Mouse (Mus musculus): ENCODE results near the gene Khdc3. TPM values are rescaled to one million over a fixed set of nuclear protein-coding genes. Genes with fewer than 3 reads are reported as not detected.
A peak's percentile ranks its signal among the peaks of the same experiment; 100 is the strongest.
"Not testable (repeated sequence)": the region's sequence is repeated elsewhere in the genome, so short reads cannot be mapped to it uniquely, and the experiment has no call there.

Khdc3 gene
- polyA plus RNA-seq, 1 experiment from 2014 or later: not detected

DNA sequence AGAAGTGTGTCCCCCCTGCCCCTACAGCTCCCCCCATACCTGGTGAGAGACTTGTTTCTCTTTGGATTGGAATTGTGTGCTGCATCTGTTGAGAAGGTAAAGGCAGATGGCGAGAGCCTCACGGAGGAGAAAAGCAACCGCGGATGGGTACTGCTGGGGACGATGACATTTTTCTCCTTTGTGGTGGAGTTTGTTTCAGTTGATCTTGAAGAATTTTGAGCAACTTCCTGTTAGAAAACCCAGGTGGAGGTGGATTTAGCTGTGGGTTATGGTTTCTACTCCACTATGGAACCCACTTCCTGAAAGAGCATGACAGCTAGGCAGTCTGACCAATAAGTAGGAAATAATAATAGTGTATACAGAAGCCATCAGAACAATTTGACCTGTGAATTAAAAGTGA is 28.5 kb upstream of the Khdc3 start:
- H3K36me3 ChIP-seq (ENCODE audit: control insufficient read depth, insufficient read depth, low read length): no peaks in the 10 kb centered on the region
- H3K27me3 ChIP-seq (replicated peaks; ENCODE audit: control insufficient read depth, insufficient read depth, low read length): no peaks in the 10 kb centered on the region
- peaks cover 8% of the 10 kb centered on the region for H3K4me1 ChIP-seq (ENCODE audit: control insufficient read depth, insufficient read depth, low read length)
- H3K9me3 ChIP-seq (ENCODE audit: control insufficient read depth, low read length): no peaks in the 10 kb centered on the region
- H3K4me2 ChIP-seq (ENCODE audit: low read depth, low read length): no peak overlapping the region
- ATAC-seq: no peak
- H3K9ac ChIP-seq (ENCODE audit: low read depth, low read length): no peak overlapping the region
- WGBS: 89% methylated on average over 5 of the region's 5 CpGs
- no peak overlapping the region for H3K4me3 ChIP-seq (ENCODE audit: low read length)
- no peak overlapping the region for H3K27ac ChIP-seq (ENCODE audit: low read length)

DNA sequence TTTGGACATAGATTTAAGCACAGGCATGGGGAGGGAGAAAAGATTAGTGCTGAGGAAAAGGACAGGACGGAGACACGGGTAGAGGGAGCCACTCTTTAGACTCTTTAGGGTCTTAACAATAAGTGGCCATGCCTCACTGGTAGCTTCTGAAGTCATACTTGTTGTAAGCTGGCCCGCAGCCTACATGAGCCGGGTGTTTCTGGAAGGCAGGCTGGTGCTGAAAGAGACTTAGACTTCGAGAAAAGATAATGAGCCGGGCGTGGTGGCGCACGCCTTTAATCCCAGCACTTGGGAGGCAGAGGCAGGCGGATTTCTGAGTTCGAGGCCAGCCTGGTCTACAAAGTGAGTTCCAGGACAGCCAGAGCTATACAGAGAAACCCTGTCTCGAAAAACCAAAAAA is 22.3 kb upstream of the Khdc3 start:
- not testable (repeated sequence) for H3K9me3 ChIP-seq (ENCODE audit: control insufficient read depth, low read length); H3K4me2 ChIP-seq (ENCODE audit: low read depth, low read length); H3K4me1 ChIP-seq (ENCODE audit: control insufficient read depth, insufficient read depth, low read length); H3K4me3 ChIP-seq (ENCODE audit: low read length); ATAC-seq; H3K9ac ChIP-seq (ENCODE audit: low read depth, low read length); H3K36me3 ChIP-seq (ENCODE audit: control insufficient read depth, insufficient read depth, low read length); H3K27me3 ChIP-seq (replicated peaks; ENCODE audit: control insufficient read depth, insufficient read depth, low read length); H3K27ac ChIP-seq (ENCODE audit: low read length)
- 83% methylated on average over 11 of the region's 12 CpGs for WGBS

GRCm38 (mm10) chr9:73079801-73080325 is 21.8 kb upstream of the Khdc3 start:
- Histone ChIP-seq H3K4me3 (ENCODE audit: low read length) (no peak overlapping the region), H3K27me3 (replicated peaks; ENCODE audit: control insufficient read depth, insufficient read depth, low read length) (no peaks in the 10 kb centered on the region), H3K9ac (ENCODE audit: low read depth, low read length) (no peak overlapping the region), H3K36me3 (ENCODE audit: control insufficient read depth, insufficient read depth, low read length) (no peaks in the 10 kb centered on the region), H3K9me3 (ENCODE audit: control insufficient read depth, low read length) (no peaks in the 10 kb centered on the region), H3K4me1 (ENCODE audit: control insufficient read depth, insufficient read depth, low read length) (no peaks in the 10 kb centered on the region), H3K27ac (ENCODE audit: low read length) (no peak overlapping the region), H3K4me2 (ENCODE audit: low read depth, low read length) (no peak overlapping the region)
- WGBS: 50% methylated on average over 7 of the region's 7 CpGs
- ATAC-seq: no peak

DNA sequence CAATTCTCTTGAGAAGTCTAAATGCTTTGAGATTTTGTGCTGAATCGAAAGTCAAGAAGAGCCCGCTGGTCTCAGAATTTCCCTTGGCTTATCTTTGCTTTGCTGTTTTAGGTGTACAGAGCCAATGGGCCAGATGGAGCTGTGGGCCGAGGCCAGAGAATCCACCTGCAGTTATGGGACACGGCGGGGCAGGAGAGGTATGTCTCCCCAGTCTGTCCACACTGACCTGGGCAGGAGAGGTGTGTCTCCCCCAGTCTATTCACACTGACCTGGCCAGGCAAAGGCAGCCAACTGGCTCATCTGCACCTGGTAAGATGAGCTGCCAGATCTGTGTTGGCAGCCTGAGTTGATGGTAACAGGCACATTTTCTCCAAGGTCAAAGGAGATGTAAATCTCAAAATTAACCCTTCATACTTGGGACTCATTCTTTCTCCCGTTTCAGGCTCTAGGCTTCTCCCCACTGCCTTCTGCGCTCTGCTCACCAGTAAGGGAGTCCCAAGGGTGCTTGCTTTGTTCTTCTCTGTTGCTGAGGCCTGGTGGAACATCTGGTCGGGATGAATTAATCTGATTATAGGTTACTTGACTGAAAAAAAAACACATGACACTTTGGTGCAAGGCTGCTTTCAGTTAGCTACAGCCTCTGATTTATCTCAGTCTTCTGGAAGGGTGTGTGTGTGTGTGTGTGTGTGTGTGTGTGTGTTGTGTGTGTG is 19.2 kb upstream of the Khdc3 start:
- WGBS: 80% methylated on average over 8 of the region's 8 CpGs
- ATAC-seq: no peak
- H3K4me2 ChIP-seq (ENCODE audit: low read depth, low read length): no peak overlapping the region
- no peak overlapping the region for H3K9ac ChIP-seq (ENCODE audit: low read depth, low read length)
- H3K4me1 ChIP-seq (ENCODE audit: control insufficient read depth, insufficient read depth, low read length): no peaks in the 10 kb centered on the region
- H3K9me3 ChIP-seq (ENCODE audit: control insufficient read depth, low read length): no peaks in the 10 kb centered on the region
- H3K4me3 ChIP-seq (ENCODE audit: low read length): no peak overlapping the region
- no peak overlapping the region for H3K27ac ChIP-seq (ENCODE audit: low read length)
- no peaks in the 10 kb centered on the region for H3K36me3 ChIP-seq (ENCODE audit: control insufficient read depth, insufficient read depth, low read length)
- H3K27me3 ChIP-seq (replicated peaks; ENCODE audit: control insufficient read depth, insufficient read depth, low read length): no peaks in the 10 kb centered on the region

- Histone ChIP-seq H3K4me2 (ENCODE audit: low read depth, low read length) (no peak overlapping the region), H3K9me3 (ENCODE audit: control insufficient read depth, low read length) (no peaks in the 10 kb centered on the region), H3K27me3 (replicated peaks; ENCODE audit: control insufficient read depth, insufficient read depth, low read length) (no peaks in the 10 kb centered on the region), H3K9ac (ENCODE audit: low read depth, low read length) (no peak overlapping the region), H3K4me1 (ENCODE audit: control insufficient read depth, insufficient read depth, low read length) (no peaks in the 10 kb centered on the region), H3K36me3 (ENCODE audit: control insufficient read depth, insufficient read depth, low read length) (no peaks in the 10 kb centered on the region), H3K4me3 (ENCODE audit: low read length) (no peak overlapping the region), H3K27ac (ENCODE audit: low read length) (no peak overlapping the region)
- ATAC-seq: no peak
- 77% methylated on average over 6 of the region's 6 CpGs for WGBS
Measured at GRCm38 (mm10) chr9:73083956-73084355, 17.7 kb upstream of the Khdc3 start.

DNA sequence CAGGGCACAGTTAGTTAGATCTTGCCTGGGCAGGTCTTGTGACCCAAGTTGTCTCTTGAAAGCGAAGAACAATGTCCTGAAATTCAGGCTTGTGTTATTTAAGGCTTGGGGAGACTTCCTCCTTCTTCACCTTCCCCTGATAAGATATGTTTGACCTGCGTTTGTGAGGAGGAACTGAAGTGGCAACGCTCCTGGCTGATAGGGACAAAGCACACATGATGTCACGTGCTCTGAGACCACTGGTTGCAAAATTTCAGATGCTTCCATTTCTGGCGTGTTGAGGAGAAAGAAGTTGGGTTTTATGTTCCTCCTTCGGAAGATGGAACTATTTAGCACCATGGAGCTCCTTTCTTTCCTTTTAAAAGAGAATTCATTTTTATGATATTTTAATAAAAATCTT is 15.8 kb upstream of the Khdc3 start:
- no peak for ATAC-seq
- no peaks in the 10 kb centered on the region for H3K27me3 ChIP-seq (replicated peaks; ENCODE audit: control insufficient read depth, insufficient read depth, low read length)
- H3K36me3 ChIP-seq (ENCODE audit: control insufficient read depth, insufficient read depth, low read length): no peaks in the 10 kb centered on the region
- no peak overlapping the region for H3K27ac ChIP-seq (ENCODE audit: low read length)
- 69% methylated on average over 6 of the region's 6 CpGs for WGBS
- H3K9ac ChIP-seq (ENCODE audit: low read depth, low read length): no peak overlapping the region
- H3K4me2 ChIP-seq (ENCODE audit: low read depth, low read length): no peak overlapping the region
- H3K9me3 ChIP-seq (ENCODE audit: control insufficient read depth, low read length): no peaks in the 10 kb centered on the region
- 0 out of 2 replicates have a peak, but pooled peaks cover 3% of the 10 kb centered on the region for H3K4me1 ChIP-seq (ENCODE audit: control insufficient read depth, insufficient read depth, low read length)
- no peak overlapping the region for H3K4me3 ChIP-seq (ENCODE audit: low read length)

- Histone ChIP-seq H3K27ac (ENCODE audit: low read length) (no peak overlapping the region), H3K9ac (ENCODE audit: low read depth, low read length) (no peak overlapping the region), H3K9me3 (ENCODE audit: control insufficient read depth, low read length) (no peaks in the 10 kb centered on the region), H3K4me1 (ENCODE audit: control insufficient read depth, insufficient read depth, low read length) (0 out of 2 replicates have a peak, but pooled peaks cover 3% of the 10 kb centered on the region), H3K27me3 (replicated peaks; ENCODE audit: control insufficient read depth, insufficient read depth, low read length) (no peaks in the 10 kb centered on the region), H3K36me3 (ENCODE audit: control insufficient read depth, insufficient read depth, low read length) (no peaks in the 10 kb centered on the region), H3K4me2 (ENCODE audit: low read depth, low read length) (no peak overlapping the region), H3K4me3 (ENCODE audit: low read length) (no peak overlapping the region)
- ATAC-seq: no peak
- 59% methylated on average over 8 of the region's 8 CpGs for WGBS
Measured at GRCm38 (mm10) chr9:73087121-73087520, 14.5 kb upstream of the Khdc3 start.

DNA sequence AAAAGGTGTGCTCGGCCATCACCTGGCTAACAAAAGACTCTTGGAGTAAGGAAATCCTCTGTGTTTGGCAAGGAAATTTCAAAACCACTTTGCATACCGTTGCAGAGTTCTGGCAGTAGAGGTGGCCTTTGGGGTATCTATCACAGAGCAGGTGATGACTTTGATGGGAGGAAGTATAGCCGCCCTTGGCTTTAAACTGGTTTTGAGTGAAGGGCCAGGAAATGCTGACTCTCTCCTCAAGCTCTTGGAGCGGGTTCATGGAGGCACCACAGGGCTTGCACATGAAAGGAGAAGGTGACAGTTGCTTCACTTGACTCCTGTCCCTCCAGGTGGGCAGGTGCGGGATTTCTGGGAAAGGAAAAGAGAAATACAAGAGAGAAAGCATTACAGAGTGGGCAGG is 14.1 kb upstream of the Khdc3 start:
- Histone ChIP-seq H3K9me3 (ENCODE audit: control insufficient read depth, low read length) (no peaks in the 10 kb centered on the region), H3K36me3 (ENCODE audit: control insufficient read depth, insufficient read depth, low read length) (no peaks in the 10 kb centered on the region), H3K4me1 (ENCODE audit: control insufficient read depth, insufficient read depth, low read length) (0 out of 2 replicates have a peak, but pooled peaks cover 3% of the 10 kb centered on the region), H3K27ac (ENCODE audit: low read length) (no peak overlapping the region), H3K4me2 (ENCODE audit: low read depth, low read length) (no peak overlapping the region), H3K4me3 (ENCODE audit: low read length) (no peak overlapping the region), H3K27me3 (replicated peaks; ENCODE audit: control insufficient read depth, insufficient read depth, low read length) (no peaks in the 10 kb centered on the region), H3K9ac (ENCODE audit: low read depth, low read length) (no peak overlapping the region)
- 73% methylated on average over 5 of the region's 5 CpGs for WGBS
- ATAC-seq: no peak

DNA sequence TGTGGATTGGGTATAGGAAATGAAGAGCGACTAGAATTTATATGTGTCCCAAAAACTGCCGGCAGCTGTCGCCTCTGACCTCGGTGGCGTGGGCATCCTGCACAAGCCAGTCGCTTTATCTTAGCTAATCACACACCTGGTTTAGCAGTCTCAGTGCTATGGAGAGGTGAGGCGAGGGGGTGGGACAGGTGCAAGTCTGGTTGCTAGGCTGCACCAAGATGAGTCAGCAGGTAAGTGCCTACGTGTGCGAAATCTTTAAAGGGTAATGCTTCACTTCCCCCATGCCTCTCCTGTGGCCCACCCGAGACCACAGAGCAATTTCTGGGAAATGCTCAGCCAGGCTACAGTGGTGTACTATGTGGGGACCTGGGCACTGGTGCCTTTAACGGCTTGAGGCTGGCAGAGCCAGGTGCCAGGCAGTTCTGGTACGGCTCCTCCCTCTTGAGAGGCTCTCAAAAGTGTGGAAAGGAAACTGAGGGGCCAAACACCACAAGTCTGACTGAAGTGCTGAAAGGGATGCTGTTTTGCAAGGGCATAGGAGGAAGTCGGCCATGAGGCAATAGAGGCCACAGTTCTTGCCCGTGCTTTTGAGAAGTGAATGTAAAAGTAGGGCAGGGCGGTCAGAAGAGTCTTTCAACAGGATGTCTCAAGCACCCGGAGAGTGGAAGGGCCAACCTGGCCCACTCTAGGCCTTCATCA is 12.3 kb upstream of the Khdc3 start:
- Histone ChIP-seq H3K36me3 (ENCODE audit: control insufficient read depth, insufficient read depth, low read length) (no peaks in the 10 kb centered on the region), H3K27ac (ENCODE audit: low read length) (no peak overlapping the region), H3K9me3 (ENCODE audit: control insufficient read depth, low read length) (no peaks in the 10 kb centered on the region), H3K27me3 (replicated peaks; ENCODE audit: control insufficient read depth, insufficient read depth, low read length) (no peaks in the 10 kb centered on the region), H3K4me1 (ENCODE audit: control insufficient read depth, insufficient read depth, low read length) (0 out of 2 replicates have a peak, but pooled peaks cover 3% of the 10 kb centered on the region), H3K4me2 (ENCODE audit: low read depth, low read length) (no peak overlapping the region), H3K9ac (ENCODE audit: low read depth, low read length) (no peak overlapping the region), H3K4me3 (ENCODE audit: low read length) (no peak overlapping the region)
- 62% methylated on average over 16 of the region's 16 CpGs for WGBS
- ATAC-seq: peak; percentile 73; the same call in 1 of the 2 replicates
